Mouse (Mus musculus): ENCODE measurements at regions not wholly inside any gene's neighbourhood (a gene's known extent, or its start where the extent isn't known, plus 50 kb on each side); places are given as distances from the start of the nearest gene placed in this dataset.

DNA sequence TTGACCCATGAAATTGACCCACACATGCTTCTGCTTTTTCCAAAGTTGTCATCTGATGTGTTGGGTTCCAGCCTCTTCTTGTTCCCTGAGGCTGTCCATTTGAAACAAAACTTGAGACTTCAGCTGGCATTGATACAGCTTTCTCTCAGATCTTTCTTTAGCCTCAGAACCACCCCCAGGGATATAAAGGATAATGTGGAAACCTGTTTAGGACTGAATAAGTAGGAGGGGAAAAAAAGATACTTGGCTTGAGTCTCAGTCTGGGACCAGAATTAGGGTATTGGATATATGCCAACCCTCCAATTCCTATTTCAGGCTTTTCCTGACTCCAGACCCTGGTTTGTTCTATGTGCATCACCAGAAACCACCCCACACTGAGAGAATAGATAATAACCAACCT lies 579.7 kb upstream of the Camk1g start:
- DNase-seq (ENCODE audit: low spot score in 2 of 2): peak; percentile 9 to 35

- DNase-seq (ENCODE audit: low spot score in 2 of 2): no peak
These were observed 577.0 kb upstream of the Camk1g start for GRCm38 (mm10) chr1:193946953-193947586.

GRCm38 (mm10) chr1:193935969-193936368 lies 565.9 kb upstream of the Camk1g start:
- peak in 1 of 2 experiments; percentile 25 for DNase-seq (ENCODE audit: low spot score in 2 of 2)

DNA sequence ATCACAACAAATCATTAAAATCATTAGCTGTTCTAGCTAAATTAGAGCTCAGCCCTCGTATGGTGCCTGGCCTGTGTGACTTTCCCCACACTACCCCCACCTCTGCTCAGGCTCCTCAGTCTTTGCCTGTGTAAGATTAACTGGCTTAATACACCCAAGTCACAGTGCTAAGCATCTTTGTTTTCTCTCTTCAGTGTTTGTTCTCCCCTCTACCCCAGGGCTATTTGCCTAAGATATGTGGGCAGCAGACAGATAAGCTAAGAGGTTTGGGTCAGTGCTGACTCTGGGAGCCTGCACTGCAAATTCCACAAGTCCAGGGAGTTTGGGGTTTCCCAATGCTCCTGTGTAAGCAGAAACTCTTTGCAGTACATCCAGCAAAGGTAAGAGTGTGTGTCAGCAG lies 564.2 kb upstream of the Camk1g start:
- no peak for DNase-seq (ENCODE audit: low spot score in 2 of 2)

DNA sequence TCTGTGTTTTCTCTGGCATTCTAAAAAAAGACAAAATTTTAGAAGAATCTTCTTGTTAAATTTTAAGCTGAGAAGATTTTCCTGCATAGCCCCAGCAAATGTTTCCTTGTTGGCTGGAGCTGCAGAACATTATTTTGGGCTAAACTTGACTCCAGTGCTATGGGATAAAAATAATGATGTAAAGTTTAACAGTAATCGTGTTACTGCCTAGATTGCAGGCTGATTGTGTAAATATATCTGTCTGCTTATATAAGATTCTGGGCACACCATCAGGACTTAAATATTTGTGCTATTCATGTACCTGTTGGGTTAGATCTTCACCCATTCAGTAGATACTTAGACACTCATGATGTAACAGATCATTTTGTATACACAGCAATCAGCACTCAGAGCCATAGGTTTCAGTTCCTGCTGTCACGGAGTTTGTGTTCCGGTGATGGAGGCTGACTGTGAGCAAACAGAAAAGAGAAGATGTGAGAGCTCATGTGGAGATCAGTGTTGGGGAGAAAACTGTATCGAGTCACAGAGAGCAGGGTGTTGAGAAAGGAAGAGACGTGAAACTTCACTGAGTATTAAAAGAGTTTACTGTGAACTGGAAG lies 561.1 kb upstream of the Camk1g start:
- peak; percentile 19 to 55 for DNase-seq (ENCODE audit: low spot score in 2 of 2)

DNA sequence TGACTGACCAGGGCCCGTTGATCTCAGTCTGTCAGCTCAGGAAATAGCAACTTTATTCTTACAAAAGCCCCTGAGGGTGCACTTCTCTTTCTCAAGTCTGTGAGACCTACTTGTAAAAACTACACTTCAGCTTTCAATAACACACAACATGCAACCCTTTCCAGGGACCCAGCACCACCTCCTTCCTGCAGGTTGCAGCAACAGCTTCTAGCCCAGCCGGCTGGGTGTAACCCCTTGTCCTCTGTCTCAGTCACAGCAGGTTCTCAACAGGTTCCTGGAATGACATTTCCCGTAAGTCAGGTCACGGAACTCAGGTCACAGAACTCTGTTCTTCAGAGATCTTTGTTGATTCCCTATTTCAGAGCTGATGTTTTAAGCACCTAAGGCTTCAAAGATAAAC lies 558.5 kb upstream of the Camk1g start:
- DNase-seq (ENCODE audit: low spot score in 2 of 2): no peak

DNA sequence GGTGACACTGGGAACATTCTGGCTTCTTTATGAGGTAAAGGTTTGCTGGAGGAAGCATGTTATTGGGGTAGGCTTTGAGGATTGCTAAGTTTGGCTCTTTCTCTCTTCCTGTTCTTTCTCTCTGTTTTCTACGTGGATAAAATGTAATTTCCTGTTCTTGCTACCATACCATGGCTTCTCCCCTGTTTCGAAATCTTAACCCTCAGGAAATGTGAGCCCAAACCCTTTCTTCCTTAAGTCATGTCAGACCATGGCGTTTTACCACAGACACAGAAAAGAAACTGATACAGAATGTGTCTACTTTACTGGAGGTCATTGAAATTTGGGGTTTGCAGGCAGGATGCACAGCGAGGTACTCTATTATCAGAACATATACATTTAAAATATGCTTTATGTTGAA lies 552.7 kb upstream of the Camk1g start:
- no peak for DNase-seq (ENCODE audit: low spot score in 2 of 2)

GRCm38 (mm10) chr1:193919243-193919642 lies 549.1 kb upstream of the Camk1g start:
- no peak for DNase-seq (ENCODE audit: low spot score in 2 of 2)

DNA sequence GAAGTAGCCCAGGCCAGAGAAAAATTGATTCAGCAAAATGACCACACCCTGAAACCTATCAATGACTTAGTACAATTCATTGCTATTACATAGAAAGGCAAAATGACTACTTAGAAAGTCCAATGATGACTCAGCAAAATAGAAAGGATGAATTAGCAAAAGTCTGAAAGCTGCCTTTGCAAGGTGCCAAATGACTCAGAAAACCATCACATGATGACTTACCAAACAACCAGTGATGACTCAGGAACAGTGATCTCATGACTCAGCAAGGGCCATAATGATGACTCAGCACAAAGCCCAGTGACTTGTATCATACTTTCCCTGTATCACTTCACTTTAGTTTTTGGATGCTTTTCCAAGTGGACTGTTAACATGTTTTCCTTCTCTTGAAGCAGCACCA lies 535.6 kb upstream of the Camk1g start:
- no peak for DNase-seq (ENCODE audit: low spot score in 2 of 2)

DNA sequence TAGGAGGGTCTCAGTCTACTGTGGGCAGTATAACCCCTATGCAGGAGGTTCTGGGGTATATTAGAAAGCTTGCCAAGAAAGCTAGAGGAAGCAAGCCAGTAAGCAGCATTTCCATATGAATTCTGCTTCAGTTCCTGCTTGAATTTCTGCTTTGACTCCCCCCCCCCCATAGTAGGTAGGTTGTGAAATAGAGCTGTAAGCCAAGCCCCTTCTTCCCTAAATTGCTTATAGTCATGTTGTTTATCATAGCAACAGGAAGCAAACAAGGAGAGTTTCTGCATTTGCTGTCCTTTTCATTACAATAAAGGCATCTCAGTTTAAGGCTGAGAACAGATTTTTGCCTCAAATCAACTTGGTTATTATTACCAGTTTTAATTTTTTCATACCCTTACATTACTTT lies 524.0 kb upstream of the Camk1g start:
- DNase-seq (ENCODE audit: low spot score in 2 of 2): no peak

GRCm38 (mm10) chr1:193876540-193876939 lies 506.4 kb upstream of the Camk1g start:
- no peak for DNase-seq (ENCODE audit: low spot score in 2 of 2)

DNA sequence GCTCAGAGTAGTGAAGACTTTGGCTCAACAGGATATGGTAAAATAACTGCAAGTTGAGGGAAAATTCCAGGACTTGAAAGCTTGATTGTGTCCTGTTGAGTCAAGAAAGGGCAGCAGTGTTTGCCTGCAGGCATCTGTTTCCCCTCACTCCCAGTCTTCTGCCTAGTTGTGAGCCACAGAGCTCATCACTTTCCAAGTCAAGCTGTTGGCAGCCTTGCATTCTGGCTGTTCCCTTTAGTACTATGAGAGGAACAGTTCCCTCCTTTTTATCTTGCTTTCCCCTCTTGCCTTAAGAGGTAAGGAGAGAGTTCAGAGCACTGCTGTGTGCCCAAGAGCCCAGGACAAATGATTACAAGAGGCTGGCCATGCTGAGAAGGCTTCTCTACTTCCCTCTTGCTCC lies 506.0 kb upstream of the Camk1g start:
- DNase-seq (ENCODE audit: low spot score in 2 of 2): no peak

DNA sequence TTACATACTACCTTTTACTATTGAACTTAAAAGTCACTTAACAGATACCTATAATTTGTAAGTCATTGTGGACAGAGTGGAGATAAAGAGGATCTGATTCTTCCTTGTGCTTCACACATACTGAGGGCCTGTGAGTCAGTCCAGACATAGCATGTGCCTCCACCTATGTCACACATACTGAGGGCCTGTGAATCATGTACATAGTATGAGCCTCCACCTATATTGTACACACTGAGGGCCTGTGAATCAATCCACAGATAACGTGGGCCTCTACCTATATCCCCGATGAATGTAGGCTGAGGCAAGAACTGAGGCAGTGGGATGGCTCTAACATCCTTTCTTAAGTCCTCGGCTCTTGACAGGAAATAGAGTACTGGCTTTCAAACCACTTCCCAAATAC lies 505.2 kb upstream of the Camk1g start:
- no peak for DNase-seq (ENCODE audit: low spot score in 2 of 2)

GRCm38 (mm10) chr1:193870731-193871130 lies 500.6 kb upstream of the Camk1g start:
- no peak for DNase-seq (ENCODE audit: low spot score in 2 of 2)

GRCm38 (mm10) chr1:193868639-193869320 lies 498.7 kb upstream of the Camk1g start:
- no peak for DNase-seq (ENCODE audit: low spot score in 2 of 2)

- no peak for DNase-seq (ENCODE audit: low spot score in 2 of 2)
These were observed 490.7 kb upstream of the Camk1g start for GRCm38 (mm10) chr1:193860767-193861299.

- DNase-seq (ENCODE audit: low spot score in 2 of 2): no peak
These were observed 490.3 kb upstream of the Camk1g start for GRCm38 (mm10) chr1:193860354-193860753.

GRCm38 (mm10) chr1:193859257-193860125 lies 489.4 kb upstream of the Camk1g start:
- no peak for DNase-seq (ENCODE audit: low spot score in 2 of 2)

GRCm38 (mm10) chr1:193847922-193848321 lies 477.8 kb upstream of the Camk1g start:
- peak; percentile 46 to 59 for DNase-seq (ENCODE audit: low spot score in 2 of 2)

- DNase-seq (ENCODE audit: low spot score in 2 of 2): no peak
These were observed 474.8 kb upstream of the Camk1g start for GRCm38 (mm10) chr1:193844868-193845267.

- DNase-seq (ENCODE audit: low spot score in 2 of 2): no peak
These were observed 474.4 kb upstream of the Camk1g start for GRCm38 (mm10) chr1:193844461-193844860.

- DNase-seq (ENCODE audit: low spot score in 2 of 2): no peak
These were observed 430.9 kb upstream of the Camk1g start for GRCm38 (mm10) chr1:193800998-193801397.

Measured in frontal cortex, postnatal 36 days (tissue).